Mouse (Mus musculus): ENCODE data around the gene Kdm1a. TPM values are rescaled to one million over a fixed set of nuclear protein-coding genes. Genes with fewer than 3 reads are reported as not detected.

The Kdm1a gene
- 10 to 100 TPM; 36.2 to 36.6 TPM for total RNA-seq (2021)
- long read RNA-seq, experiment 1, transcript Kdm1a-202 (20 exons, 3,028 nt): major isoform, 42 of 68 reads
- long read RNA-seq, experiment 1, transcript Kdm1a-203 (19 exons, 3,008 nt): minor isoform, 18 of 68 reads
- long read RNA-seq, experiment 1, partial matches to known transcripts: 6 of 68 reads
- long read RNA-seq, experiment 1, other reads (novel, unspliced or antisense): 2 of 68 reads
- long read RNA-seq, experiment 2, transcript Kdm1a-203 (19 exons, 3,008 nt): minor isoform, 34 of 123 reads
- long read RNA-seq, experiment 2, transcript Kdm1a-202 (20 exons, 3,028 nt): major isoform, 73 of 123 reads
- long read RNA-seq, experiment 2, partial matches to known transcripts: 8 of 123 reads
- long read RNA-seq, experiment 2, other reads (novel, unspliced or antisense): 7 of 123 reads

DNA sequence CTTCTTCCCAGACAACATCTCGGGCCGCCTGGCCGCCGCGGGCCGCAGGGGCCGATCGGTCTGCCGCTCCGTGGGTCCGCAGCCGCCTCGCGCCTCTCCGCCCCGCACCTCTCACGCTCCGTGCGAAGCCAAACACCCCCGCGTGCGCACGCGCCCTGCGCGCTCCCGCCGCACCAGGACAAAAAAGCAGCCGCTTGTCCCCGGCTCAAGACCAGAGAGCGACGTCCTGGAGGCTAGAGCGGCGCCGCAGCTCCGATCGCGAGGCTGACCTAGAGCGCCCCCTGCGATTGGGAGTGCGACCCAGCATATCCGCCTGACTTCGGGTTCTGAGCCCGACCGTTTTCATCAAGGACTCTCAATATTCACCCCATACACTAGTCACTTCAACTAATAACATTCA lies at the start of gene Kdm1a:
Gene Kdm1a, minus strand, starts transcription at position 156 of the 400 bp plus-strand sequence.
- DNase-seq (ENCODE audit: low spot score in 2 of 2): peak; percentile 95 to 98

DNA sequence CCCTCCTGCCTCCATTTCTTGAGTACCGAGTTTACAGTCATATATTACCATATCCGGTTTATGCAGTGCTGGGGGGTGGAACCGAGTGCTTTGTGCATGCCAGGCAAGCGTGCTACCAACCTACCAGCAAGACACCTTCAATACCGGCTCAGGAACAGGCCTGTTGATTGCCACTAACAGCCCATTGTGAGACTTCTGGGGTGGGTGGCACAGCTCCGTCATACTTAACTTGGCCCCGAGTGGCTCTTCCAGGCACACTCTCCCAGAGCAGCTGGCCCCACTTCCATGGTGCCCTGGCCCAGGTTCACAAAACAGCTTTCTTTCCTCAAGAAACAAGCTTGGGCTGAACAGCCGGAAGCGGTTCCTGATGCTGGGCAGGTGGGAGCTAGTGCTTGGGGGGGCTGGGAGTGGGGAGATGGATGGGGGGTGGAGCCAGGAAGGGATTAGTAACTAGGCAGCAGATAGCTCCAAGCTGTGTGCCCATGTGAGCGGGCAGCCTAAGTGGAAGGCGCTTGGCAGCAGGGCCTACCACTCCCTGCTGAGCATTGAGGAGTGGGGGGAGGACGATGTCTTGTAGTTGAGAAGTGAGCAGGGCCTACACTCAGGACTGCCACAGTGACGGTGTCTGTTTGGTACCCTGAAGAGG lies 49.5 kb upstream of the Kdm1a start:
- DNase-seq (ENCODE audit: low spot score in 2 of 2): no peak

DNA sequence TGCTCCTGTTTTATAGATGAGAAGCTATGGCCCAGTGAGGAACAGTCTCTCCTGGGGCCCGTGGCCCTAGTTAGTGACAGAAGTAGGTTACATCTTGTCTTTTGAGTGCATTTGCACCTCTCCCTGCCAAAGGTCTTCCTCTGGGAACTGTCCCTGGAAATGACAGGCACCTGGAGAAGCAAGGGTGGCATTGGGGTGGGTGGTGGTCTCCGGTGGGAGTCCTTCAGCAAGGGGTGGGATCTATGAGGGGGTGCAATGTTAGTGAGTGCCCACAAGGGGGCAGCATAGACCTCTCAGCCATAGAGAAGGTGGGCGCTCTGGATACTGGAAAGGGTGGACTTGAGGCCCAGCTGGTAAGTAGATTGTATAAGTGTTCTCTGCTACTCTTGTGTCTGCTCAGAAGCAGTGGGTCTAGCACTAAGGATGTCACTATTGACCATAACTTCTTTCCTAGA lies 48.9 kb upstream of the Kdm1a start:
- DNase-seq (ENCODE audit: low spot score in 2 of 2): peak in 1 of 2 experiments; percentile 18

DNA sequence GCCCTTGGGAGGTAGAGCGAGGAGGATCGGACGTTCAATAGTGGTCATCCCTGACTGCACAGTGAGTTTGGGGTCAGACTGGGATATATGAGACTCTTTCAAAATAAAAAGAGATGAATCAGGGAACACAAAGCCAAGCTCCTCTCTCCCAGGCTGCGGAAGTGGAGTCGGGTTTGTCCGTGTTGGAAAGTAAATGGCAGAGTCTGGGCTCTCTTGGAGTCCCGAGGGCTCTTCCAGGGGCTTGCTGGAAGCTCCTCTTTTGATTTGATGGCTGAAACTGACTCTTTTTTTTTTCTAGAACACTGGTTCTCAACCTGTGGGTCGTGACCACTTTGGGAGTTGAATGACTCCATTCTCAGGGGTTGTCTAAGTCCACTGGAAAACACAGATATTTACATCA lies 47.7 kb upstream of the Kdm1a start:
- DNase-seq (ENCODE audit: low spot score in 2 of 2): no peak

DNA sequence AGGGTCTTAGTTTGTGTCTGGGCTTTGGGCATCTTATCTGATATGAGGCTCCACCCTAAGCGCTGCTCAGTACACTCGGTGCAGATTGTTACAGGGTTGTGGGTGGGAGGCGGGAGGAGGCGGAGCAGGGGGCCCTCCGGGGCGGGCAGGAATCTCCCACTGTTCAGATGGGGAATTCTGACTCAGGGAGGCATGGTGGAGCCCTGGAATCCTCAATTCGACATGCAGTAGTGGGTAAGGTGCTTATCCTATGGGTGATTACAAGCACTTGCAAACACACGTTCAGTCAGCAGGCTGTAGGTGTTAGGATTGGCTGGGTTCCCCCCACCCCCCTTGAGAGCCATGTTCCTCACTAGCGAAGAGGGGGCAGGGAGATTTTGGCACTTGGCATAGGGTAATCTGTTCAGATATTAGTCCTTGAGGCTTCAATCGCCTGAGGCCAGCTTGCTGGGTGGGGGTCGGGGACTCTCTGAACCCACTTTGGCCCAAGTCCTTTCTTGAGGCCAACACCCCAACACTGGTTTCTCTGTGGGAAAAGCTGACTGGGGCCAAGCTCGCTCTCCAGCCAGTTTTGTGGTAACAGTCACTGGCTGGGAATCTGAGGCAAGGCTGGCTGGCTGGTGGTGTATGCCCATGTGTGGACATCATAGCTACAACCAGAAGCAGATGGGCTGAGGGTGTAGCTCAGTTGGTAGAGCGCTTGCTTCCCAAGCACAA lies 47.1 kb upstream of the Kdm1a start:
- no peak for DNase-seq (ENCODE audit: low spot score in 2 of 2)

DNA sequence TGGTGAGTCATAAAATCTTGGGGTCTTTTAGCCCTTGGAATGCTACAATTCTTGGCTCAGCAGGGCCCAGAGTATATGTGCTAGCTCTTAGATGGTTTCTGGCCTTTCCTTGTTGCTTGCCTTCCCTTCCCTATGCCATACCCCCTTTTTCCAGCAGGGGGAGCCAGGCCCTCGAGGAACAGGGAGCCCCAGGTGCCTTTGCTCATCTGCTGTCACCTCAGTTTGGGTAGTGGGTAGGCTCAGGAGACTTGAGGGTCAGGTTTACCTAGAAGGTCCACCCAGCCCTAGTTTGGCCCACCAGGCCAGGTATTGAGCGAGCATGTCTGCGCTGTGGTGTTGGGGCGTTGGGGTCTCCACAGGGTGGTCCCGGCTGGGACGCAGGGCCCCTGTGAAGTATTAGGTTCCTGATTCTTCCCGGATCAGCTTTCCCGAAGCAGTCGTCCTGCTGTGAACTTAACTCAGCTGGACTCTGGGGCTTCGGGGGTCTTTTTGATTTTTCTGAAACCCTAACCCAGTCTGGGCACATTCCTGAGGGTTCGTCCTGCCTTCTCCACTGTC lies 46.5 kb upstream of the Kdm1a start:
- DNase-seq (ENCODE audit: low spot score in 2 of 2): peak; percentile 83 to 84

DNA sequence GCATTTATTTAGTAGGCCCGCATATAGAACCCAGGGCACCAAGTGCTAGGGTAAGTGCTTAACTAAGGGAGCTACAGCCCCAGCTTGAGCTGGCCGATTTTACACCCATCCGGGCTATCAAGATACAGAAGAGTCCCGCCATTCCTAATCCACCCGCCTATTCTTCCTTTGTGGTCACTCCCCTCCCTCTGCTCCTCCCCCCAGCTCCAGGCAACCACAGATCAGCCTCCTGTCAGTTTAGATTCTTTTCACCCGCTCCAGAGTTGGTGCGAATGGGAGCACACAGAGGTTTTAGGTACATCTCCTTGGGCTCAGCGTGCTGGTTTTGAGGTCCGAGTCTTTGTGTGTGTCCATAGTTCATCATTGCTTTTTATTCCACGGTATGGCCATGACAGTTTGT lies 36.4 kb upstream of the Kdm1a start:
- DNase-seq (ENCODE audit: low spot score in 2 of 2): no peak

DNA sequence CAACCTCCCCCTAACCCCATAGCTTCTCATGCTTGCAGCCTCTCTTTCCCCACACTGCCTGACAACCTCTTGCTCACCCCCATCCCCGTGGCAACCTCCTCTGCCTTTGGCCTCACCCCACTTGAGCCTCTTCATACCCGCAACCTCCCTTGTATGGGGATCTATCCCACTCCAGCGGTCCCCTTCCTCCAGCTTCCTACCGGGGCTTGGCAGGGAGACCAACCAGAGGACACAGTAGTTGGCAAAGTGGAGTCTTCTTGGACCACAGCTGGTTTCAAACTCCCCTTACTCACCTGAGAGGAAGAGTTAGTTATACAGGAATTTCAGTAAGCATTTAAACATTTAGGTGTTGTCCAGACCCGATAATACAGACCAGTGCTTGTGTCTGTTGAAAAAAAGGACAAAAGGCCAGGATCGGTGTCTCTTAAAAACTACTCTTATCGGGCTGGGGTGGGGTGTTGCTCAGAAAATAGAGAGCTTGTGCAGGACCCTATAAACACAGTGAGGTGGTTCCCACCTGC lies 35.8 kb upstream of the Kdm1a start:
- DNase-seq (ENCODE audit: low spot score in 2 of 2): no peak

DNA sequence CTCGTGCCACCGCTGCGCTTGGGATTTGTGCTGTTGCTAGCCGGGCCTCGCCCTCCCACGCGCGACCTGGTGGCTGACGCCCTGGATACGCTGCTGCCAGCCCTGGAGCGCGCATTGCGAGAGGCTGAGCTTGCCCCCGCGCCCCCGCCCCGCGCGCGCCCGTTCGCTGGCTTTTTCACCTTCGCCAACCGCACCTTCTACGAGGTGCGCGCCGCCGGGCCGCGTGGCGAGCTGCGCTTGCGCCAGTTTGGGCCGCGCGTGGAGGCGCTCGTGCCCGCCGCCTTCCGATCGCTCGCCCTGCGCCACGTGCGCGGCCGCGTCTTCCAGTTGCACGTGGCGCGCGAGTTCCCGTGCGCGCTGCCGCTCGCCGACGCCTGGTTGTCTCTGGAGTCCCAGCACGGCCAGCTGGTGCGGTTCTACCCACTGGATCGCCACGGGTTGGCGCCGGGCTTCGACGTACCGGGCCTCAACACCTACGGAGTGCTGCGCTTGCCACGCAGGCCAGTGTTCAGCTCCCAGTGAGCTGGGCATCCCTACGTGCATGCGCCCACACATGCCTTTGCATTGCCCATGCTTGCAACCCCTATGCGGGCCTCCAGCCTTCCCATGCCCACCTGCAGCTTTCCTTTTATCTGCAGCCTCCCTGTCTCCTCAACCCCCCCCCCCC lies 35.2 kb upstream of the Kdm1a start:
- DNase-seq (ENCODE audit: low spot score in 2 of 2): no peak

DNA sequence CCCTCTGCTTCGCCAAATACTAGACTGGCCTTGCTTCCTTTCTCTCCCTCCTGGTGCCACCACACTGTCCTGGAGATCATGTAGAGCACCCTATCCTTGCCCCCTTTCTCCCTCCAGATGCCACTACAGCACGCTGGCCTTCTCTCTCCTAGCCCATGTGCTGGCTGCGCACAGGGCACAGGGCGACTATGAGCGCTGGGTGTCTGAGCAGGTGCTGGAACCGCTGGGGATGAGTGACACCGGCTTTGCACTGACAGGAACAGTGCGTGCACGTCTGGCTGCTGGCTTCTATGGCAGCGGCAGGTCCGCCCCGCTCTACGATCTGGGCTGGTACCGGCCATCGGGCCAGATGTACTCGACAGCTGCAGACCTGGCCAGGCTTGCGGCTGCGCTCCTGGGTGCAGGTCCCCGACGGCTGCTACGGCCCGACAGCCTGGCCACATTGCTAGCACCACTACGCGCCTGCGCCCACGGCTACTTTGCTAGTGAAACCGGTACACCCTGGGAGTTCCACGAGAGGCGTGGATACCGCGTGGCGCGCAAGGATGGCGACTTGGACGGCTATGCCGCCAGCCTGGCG lies 34.5 kb upstream of the Kdm1a start:
- DNase-seq (ENCODE audit: low spot score in 2 of 2): no peak

DNA sequence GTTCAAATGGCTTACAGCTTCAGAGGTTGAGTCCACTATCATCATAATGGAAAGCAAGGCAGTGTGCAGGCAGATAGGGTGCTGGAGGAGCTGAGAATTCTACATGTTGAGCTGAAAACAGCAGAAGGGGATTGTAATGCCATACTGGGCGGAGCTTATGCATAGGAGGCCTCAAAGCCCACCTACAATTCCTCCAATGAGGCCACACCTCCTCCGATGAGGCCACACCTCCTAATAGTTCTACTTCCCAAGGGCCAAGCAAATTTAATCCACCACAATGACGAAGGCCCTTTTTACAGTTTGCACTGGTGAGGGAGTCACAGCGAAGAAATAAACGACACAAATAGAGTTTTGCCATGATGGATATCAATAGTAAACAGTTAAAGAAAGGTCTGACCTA lies 34.0 kb upstream of the Kdm1a start:
- no peak for DNase-seq (ENCODE audit: low spot score in 2 of 2)

DNA sequence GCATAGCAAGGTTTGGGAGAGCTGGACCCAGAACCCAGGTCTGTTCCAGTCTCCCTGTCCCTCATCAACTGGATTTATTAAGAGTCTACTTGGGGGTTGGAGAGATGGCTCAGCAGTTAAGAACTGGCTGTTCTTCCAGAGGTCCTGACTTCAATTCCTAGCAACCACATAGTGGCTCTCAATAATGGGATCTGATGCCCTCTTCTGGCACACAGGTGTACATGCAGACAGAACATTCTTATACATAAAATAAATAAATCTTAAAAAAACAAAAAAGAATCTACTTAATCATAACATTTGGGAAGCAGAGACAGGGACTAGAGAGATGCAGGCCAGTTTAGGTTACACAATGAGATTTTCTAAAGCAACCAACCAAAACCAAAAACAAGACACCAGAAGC lies 33.5 kb upstream of the Kdm1a start:
- no peak for DNase-seq (ENCODE audit: low spot score in 2 of 2)

DNA sequence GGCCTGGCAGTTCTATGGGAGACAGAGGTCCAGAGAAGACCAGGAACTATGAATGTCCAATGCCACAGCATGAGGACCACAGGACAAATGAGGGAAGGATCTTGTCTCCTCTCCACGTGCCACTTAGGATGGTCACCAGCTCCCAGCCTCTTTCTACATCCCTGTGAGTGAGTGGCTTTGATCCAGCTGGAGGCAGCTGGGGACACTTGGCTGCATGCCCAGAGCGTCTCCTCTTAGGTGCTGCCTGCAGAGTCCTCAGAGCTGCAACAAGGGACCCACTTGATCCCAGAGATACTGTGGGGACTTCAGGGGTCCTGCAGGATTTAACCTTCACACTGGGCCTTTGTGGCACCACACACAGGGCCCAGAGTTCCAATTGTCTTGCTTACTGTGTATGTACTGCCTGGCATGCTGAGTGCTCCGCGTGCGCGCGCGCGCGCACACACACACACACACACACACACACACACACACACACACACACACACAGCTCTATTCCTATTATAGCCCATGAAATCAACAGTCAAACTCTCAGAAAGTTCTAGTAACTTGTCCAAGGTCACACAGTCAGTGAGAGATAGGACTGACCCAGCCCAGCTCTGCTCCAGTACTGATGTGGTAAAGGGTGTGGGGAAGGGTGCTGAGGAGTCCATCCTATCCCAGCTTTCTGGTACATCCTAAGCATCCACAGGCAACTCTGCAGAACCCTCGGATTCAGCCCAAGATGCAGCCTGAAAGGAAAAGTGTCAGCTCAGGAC lies 28.9 kb upstream of the Kdm1a start:
- DNase-seq (ENCODE audit: low spot score in 2 of 2): peak in 1 of 2 experiments; percentile 38

DNA sequence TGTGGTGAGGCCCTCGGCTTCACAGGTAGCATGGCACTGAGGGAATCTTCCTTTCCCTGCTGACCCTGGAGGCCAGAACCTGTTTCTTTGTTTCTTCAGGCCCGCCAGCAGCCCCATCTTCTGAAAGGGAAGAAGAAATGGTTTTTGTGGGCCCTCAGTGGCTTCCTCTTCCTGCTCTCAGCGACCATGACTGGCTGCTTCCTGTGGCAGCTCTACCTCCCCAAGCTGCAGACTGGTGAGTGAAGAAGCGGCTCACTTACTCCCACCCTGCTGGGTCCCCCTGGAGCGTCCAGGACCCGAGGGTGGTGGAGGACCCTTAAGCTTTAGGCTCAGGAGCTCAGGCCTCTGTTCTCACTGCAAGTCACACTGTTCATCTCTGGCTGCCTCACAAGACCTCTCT lies 24.1 kb upstream of the Kdm1a start:
- DNase-seq (ENCODE audit: low spot score in 2 of 2): no peak

DNA sequence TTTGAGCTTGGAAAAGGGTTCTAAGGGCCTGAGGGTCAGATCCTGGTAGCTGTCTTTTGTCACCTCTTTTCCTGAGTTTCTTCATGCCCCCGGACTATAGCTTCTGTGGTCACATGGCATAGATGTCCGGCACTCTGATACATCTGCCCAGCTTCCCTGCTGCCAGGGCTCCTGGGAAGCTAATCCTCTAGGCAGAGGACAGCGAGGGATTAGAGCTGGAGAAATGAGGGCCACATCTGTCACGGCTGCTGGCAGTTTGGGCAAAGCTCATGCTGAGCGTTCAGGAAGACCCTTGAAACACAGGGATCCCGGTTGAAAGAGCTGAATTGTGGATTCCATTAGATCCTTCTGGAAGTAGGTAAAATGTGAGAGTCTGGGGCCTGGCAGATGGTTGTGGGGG lies 19.9 kb upstream of the Kdm1a start, which contains the start of gene Lactbl1:
Gene Lactbl1, plus strand, starts transcription at position 234 of the 400 bp plus-strand sequence.
- DNase-seq (ENCODE audit: low spot score in 2 of 2): no peak

DNA sequence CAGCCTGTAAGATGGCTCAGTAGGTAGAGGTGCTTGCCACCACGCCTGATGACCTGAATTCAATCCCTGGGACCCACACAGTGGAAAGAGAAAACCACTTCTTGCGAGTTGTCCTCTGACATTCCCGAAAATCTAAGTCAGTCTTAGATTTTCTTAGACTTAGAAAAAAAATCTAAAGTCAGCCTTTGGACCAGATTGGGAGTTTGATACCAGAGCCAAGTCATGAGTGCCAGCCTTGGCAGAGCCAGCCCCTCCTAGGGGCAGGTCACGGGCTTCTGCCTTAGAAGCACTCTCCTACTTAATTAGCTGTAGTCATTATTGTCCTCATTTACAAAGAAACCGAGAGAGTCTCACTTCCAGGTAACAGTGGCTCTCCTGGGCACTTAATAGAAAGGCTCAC lies 19.4 kb upstream of the Kdm1a start:
- no peak for DNase-seq (ENCODE audit: low spot score in 2 of 2)

DNA sequence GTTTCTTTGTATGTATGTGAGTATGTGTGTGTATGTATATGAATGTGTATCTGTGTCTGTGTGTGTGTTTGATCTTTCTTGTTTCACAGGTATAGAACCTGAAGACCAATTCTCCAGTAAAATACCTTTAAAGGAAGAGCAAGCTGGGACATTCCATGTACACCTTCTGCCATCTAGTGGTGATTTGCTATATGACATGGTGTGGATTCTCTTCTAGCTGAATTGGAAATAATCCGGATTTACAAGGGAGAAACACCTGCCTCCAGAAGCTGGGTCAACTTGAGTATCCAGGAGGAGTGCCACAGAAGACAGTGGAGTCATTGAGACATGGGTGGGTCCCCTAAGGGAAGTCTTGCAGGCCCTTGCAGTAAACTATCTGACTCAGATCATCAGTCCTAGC lies 18.8 kb upstream of the Kdm1a start:
- DNase-seq (ENCODE audit: low spot score in 2 of 2): peak in 1 of 2 experiments; percentile 43

DNA sequence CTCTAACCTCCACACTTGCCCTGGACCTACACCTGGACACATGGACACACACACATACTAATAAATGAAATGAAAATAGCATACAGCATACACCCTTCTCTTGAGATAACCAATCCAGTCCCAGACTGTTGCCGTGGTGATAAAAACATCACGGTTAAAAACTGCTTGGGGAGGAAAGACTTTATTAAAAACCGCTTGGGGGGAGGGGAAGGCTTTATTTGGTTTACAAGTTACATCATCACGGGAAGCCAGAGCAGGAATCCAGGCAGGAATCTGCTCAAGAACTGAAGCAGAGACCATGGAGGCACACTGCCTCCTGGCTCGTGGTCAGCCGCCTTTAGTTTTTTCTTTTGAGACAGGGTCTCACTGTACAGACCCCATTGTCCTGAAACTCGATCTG lies 11.1 kb upstream of the Kdm1a start:
- DNase-seq (ENCODE audit: low spot score in 2 of 2): no peak

DNA sequence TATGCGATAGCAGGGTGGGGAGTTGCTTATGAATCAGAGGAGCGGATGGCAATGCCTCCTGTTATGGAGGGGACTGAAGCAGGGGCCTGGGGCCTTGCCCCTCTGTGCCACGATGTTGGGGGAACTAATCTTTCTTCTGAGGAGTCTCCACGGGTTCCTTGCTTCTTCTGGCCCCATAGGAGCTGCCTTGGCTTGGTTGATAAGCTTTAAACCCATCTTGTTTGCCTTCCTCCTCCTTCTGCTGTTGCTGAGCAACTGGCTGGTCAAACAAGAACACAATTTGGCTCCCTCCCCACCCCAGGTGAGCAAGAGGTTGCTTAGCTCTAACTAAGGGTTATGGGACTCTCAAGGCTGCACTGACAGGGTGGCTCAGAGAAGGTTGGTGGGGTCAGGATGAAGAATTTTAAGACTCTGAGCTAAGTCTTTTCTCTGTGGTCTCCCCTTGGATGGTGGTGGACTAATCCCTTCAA lies 7.9 kb upstream of the Kdm1a start, which contains the start of gene Tex46:
Gene Tex46, plus strand, starts transcription at position 51 of the 470 bp plus-strand sequence.
- DNase-seq (ENCODE audit: low spot score in 2 of 2): no peak
